Mouse (Mus musculus) MN1 (cell line): Measurements from ENCODE around the gene Clec16a.

Experiments
- DNase-seq: peaks from one replicate; pipeline ENCODE4 v3.0.0-alpha.2; 2016; ENCODE audit warnings: low spot score

The Clec16a gene

DNA sequence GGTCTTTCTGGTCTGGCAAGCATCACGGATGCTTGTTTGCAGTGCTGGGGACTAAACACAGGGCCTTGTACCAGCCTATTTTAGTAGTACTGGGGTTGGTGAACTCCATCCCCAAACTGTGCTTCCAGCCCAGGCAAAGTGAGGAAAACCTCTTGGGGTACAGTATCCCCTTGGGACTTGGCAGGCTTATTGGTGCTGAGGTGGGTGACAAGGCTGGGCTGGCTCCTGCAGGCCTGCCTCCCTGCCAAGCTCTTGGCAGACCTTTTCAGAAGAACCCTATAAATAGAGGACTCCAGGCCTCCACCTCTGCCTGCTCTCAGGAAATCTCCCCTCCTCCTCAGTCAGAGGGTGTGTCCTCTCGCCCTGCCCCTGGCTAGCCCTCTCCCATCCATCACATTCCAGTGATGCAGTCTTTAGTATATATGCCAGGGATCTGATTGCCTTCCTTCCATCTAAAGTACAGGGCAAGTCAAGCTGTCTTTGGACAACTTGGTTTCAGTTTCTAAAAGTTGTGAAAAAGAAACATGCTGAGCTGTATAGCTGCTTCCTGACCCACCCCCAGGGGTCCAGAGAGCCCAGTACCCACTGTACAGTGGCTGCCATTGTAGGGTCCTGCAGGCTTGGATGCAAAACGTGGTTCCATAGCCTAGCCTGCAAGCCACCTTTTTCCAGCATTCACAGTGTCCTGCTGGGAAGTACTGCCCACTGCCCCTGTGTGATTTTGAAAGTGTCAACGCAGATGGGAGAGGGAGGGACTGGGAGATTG is 241.8 kb downstream of the Clec16a start:
- peak; percentile 28 for DNase-seq

GRCm38 (mm10) chr16:10787548-10788058 is 242.5 kb downstream of the Clec16a start:
- DNase-seq: no peak

DNA sequence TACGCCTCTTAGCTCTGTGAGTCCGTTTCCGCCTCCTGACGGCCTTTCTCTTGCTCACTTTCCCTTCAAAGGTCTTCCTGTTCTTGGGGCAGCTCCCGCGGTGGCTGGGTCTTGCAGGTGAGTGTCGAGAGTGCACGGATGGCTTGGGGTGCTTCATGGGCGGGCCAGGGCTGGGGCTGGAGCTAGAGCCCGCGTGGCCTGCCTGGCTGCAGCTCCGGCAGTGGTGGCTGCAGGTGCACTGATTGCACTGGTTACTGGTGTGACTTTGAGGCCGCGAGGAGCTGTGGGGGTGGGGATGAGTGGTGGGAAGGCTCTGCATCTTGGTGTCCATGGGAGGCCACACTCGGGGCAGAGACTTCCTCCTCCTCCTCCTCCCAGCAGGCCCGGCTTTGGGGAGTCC is 243.1 kb downstream of the Clec16a start, which contains the start of gene Tnp2:
Gene Tnp2 (minus strand): TSS at position 390 of the 400 bp plus-strand sequence.
- no peak for DNase-seq

DNA sequence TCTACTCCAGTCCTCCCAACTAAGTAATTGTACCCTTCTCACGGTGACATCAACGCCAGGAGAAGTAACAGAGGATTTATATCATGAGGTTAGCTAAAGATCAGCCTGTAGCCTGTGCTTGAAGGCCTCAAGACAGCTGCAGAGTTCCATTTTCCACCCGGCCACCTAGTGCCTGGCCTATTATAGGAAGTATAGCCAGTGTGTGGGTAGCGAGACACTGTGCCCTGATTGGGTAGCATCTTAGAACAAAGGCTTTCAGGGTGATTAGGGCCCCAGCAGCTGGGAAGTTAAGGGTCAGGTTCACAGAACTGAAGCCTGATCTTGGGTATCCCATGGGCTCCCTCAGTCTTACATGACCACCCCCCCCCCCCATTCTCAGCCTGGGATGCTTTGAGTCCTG is 243.7 kb downstream of the Clec16a start:
- DNase-seq: no peak

- no peak for DNase-seq
Observed at GRCm38 (mm10) chr16:10790702-10791101, 245.6 kb downstream of the Clec16a start, which contains the start of gene Prm3. TSS of gene Prm3 (minus strand) at chr16:10790914.
